Mouse (Mus musculus): ENCODE measurements around the gene Smad3. TPM values are rescaled to one million over a fixed set of nuclear protein-coding genes. Genes with fewer than 3 reads are reported as not detected.
A peak's percentile ranks its signal among the peaks of the same experiment; 100 is the strongest.

Gene Smad3
- total RNA-seq, 4 experiments from 2014 or later = 44.2 to 62.0 (median 46.1) TPM

- no peak for DNase-seq (ENCODE audit: low spot score in 2 of 2)
Observed at GRCm38 (mm10) chr9:63721573-63722275, 36.1 kb downstream of the Smad3 start.

GRCm38 (mm10) chr9:63720715-63721114 lies 37.1 kb downstream of the Smad3 start:
- DNase-seq (ENCODE audit: low spot score in 2 of 2) = no peak

GRCm38 (mm10) chr9:63719770-63720440 lies 37.9 kb downstream of the Smad3 start:
- DNase-seq (ENCODE audit: low spot score in 2 of 2) = no peak

GRCm38 (mm10) chr9:63718735-63719358 lies 38.9 kb downstream of the Smad3 start:
- DNase-seq (ENCODE audit: low spot score in 2 of 2) = no peak

GRCm38 (mm10) chr9:63718170-63718569 lies 39.6 kb downstream of the Smad3 start:
- DNase-seq (ENCODE audit: low spot score in 2 of 2) = no peak

- DNase-seq (ENCODE audit: low spot score in 2 of 2) = no peak
Observed at GRCm38 (mm10) chr9:63717474-63718005, 40.3 kb downstream of the Smad3 start.

- peak; percentile 54 to 69 for DNase-seq (ENCODE audit: low spot score in 2 of 2)
Observed at GRCm38 (mm10) chr9:63716150-63717138, 41.4 kb downstream of the Smad3 start.

GRCm38 (mm10) chr9:63714572-63714971 lies 43.2 kb downstream of the Smad3 start:
- no peak for DNase-seq (ENCODE audit: low spot score in 2 of 2)

GRCm38 (mm10) chr9:63712838-63713237 lies 45.0 kb downstream of the Smad3 start:
- no peak for DNase-seq (ENCODE audit: low spot score in 2 of 2)

GRCm38 (mm10) chr9:63711580-63712230 lies 46.1 kb downstream of the Smad3 start:
- DNase-seq (ENCODE audit: low spot score in 2 of 2) = peak in 1 of 2 experiments; percentile 42

GRCm38 (mm10) chr9:63709857-63710256 lies 47.9 kb downstream of the Smad3 start:
- no peak for DNase-seq (ENCODE audit: low spot score in 2 of 2)

GRCm38 (mm10) chr9:63709266-63709665 lies 48.5 kb downstream of the Smad3 start:
- no peak for DNase-seq (ENCODE audit: low spot score in 2 of 2)

- no peak for DNase-seq (ENCODE audit: low spot score in 2 of 2)
Observed at GRCm38 (mm10) chr9:63707816-63708588, 49.8 kb downstream of the Smad3 start.

GRCm38 (mm10) chr9:63706152-63706733 lies 51.6 kb downstream of the Smad3 start:
- DNase-seq (ENCODE audit: low spot score in 2 of 2) = peak; percentile 84 to 87

- no peak for DNase-seq (ENCODE audit: low spot score in 2 of 2)
Observed at GRCm38 (mm10) chr9:63704979-63705751, 52.6 kb downstream of the Smad3 start.

GRCm38 (mm10) chr9:63704131-63704530 lies 53.7 kb downstream of the Smad3 start:
- DNase-seq (ENCODE audit: low spot score in 2 of 2) = no peak

GRCm38 (mm10) chr9:63703236-63703785 lies 54.5 kb downstream of the Smad3 start:
- no peak for DNase-seq (ENCODE audit: low spot score in 2 of 2)

- DNase-seq (ENCODE audit: low spot score in 2 of 2) = peak; percentile 51 to 66
Observed at GRCm38 (mm10) chr9:63702502-63703013, 55.2 kb downstream of the Smad3 start.
